Mouse (Mus musculus): Measurements from ENCODE around the gene Bmi1. TPM values are rescaled to one million over a fixed set of nuclear protein-coding genes. Genes with fewer than 3 reads are reported as not detected.

The Bmi1 gene
- 10 to 100 TPM; 63.2 to 86.4 TPM for total RNA-seq (2021)
- polyA plus RNA-seq (2012; rRNA removed) = 7.8 and 11.8 TPM in 2 replicates
- long read RNA-seq, transcript Bmi1-201 (10 exons, 3,594 nt) = major isoform, 36 of 43 reads
- long read RNA-seq, partial matches to known transcripts = 5 of 43 reads
- long read RNA-seq, other reads (novel, unspliced or antisense) = 2 of 43 reads

DNA sequence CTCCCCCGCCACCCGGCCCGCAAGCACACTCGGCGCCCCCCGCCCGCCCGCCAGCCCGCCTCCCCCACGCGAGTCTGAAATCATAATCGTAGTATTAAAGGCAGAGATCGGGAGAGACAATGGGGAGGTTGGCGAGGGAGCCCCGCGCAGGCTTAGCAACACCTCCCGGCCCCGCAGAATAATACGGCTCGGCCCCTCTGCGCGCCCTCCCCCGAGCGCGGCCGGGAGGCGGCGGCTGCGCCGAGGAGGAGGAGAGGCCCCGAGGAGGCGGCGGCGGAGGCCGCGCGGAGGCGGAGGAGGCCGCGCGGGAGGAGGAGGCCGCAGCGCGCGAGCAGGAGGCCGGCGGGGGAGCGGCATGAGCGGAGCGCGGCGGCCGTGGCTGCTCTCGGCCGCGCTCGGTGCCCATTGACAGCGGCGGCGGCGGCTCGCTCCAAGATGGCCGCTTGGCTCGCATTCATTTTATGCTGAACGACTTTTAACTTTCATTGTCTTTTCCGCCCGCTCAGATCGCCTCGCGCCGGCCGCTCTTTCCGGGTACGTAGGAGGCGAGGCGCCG is at the start of gene Bmi1:
Gene Bmi1 (plus strand): TSS at position 83 of the 556 bp plus-strand sequence.
- peak; percentile 87 for DNase-seq

DNA sequence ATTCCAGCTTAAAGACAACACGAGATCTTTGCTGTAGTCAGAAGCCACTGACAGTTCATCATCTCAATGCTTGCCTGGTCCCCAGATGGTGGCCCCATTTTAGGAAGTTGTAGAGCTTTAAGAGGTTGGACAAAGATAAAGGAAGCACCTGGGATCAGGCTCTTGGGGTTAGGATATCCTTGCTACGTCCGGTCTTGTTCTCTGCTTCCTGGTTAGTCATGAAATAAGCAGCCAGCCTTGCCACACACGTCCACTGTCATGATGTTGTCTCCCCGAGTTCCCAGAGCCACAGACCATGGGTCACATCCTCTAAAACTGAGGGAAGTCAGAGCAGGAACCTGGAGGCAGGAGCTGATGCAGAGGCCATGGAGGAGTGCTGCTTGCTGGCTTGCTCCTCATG is 46.3 kb upstream of the Bmi1 start:
- no peak for DNase-seq

DNA sequence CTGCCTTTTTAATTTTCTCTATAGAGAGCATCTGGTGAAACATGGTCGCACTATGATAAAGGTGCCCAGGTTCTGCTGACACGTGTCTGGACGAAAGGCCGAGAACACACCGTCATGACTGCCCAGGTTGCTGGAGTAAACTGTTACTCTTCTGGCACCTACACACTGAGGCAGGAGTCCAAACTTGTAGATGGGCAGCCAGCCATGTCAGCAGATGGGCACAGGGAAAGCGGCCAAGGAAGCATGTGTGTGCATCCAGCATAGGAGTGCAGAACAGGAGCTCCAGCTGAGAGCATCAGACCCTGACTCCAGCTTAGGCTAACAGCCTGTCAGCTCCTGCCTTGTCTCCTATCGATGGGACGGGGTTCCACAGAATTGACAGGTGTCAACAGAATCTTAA is 41.8 kb upstream of the Bmi1 start:
- no peak for DNase-seq

DNA sequence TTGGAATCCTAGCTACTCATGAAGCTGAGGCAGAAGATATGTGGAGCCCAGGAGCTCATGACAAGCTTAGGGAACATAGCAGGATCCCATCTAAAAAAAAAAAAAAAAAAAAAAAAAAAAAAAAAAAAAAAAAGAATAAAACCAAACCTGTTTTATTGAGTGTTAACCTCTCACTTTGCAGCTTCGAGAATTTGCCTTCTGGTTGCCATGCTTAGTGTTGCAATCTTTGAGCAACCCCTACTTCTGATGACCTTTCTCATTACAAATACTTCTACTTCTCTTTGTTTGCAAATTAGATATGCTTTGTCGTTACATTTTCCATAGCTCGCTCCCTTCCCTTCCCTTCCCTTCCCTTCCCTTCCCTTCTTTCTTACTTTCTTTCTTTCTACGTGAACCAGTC is 28.3 kb upstream of the Bmi1 start:
- DNase-seq = no peak

DNA sequence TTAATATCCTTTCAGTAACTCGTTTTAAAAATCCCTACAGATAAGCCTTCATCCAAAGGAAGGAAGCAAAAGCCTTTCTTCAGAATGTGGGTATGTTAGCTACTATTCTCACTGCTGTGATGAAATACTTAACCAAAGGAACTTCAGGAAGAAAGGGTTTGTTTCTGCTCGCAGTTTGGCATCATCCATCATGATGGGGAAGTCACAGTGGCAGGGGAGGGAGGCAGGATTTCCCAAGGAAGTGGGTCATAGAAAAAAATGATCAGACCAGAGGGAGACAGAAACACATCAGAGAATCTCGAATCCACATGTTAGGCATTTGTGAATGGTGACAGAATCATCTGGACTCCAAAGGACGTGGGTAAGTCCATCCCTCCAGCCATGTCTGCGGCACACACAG is 22.0 kb upstream of the Bmi1 start:
- DNase-seq = peak; percentile 18

DNA sequence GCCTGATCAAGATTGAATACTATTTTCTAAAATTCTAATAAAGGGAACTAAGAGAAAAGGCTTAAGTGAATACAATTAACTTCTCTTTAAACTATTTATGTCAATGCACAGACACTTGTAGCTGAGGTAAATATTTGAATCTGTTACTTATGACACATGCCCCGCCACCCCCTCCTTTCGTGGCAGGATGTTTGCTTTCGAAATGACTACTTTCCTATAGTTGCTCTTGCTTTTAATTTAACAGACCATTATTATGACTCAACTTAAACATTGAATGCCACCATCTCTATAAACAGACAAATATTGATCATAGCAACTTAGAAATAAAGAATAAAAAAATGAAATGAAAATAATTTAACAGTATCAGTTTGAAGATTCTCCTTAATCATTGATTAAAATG is 12.8 kb upstream of the Bmi1 start:
- DNase-seq = no peak

DNA sequence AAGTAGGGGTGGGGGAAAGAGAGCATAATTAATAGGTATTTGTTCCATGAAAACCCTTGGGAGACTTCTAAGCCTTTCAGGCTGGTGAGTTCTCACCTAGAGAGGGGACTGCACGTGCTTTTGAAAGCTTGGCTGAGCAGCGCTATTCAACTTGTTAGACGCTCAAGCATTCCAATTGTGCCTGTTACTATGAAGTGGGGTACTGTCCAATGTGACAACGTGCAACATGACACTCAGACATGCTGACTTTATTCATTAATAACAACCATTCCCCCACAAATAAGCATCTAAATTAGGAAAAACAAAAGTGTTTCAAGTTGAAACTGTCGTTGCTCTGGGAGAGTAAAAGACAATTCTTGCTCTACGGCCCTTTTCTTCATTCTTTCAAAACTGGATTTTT is 5.8 kb upstream of the Bmi1 start:
- no peak for DNase-seq

DNA sequence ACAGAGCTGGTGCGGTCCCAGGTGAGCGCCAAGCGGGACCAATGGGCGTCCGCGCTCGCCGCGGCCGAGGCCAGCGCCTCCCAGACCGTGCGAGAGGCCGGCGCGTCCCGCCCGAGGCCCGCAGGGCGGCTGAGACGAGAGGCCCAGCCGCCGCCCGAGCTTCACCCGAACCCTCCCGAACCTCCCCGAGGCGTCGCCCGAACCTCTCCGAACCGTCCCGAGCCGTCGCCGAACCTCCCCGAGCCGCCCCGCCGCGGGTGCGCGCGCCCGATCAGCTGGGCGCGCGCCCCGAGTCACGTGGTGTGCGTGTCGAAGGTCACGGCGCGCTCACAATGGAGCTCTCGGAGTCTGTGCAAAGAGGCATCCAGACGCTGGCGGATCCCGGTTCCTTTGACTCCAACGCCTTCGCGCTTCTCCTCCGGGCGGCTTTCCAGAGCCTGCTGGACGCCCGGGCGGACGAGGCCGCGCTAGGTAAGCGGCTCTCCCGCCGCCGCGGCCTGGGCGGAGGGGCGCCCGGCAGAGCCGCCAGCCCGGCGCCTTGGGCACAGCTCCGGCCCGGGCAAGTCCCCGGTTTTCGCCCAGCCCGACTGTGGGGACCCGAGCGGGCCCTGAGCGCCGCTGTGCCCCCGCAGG is 4.6 kb upstream of the Bmi1 start, which contains the start of gene Commd3:
Gene Commd3 (plus strand): TSS at position 252 of the 633 bp plus-strand sequence.
- peak; percentile 98 for DNase-seq

DNA sequence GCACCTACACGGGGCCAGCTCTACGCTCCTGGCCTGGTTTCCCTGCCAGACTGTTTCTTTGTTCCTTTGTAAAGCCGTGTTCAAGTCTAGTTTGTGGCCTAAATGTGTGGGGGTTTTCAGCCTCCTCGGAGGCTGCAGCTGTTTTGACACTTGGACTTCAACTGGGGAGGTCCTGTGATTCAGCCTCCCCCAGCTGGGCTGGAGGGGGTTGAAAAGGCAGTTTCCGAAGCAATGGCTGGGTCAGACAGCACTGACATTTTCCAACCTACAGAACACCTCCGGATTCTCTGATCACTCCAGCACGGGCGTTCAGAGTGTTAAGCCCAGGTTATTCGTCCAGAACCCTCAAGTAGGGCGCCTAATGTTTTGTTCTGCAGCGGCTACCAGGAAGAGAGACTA is 4.1 kb upstream of the Bmi1 start:
- DNase-seq = no peak

DNA sequence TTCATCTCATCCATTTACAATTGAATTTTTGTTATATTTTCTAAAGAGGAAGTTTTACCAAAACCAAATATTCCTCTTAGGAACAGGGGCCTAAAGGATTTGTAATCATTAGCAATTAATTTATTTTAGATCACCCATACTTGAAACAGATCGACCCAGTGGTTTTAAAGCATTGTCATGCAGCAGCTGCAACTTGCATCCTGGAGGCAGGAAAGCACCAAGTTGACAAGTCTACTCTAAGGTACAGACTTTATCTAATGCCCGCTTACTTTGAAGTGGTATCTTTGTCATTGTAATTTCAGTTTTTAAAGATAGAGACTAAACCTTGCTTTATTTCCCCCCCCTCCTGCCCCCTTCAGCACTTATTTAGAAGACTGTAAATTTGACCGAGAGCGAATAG is 3.1 kb upstream of the Bmi1 start:
- no peak for DNase-seq

DNA sequence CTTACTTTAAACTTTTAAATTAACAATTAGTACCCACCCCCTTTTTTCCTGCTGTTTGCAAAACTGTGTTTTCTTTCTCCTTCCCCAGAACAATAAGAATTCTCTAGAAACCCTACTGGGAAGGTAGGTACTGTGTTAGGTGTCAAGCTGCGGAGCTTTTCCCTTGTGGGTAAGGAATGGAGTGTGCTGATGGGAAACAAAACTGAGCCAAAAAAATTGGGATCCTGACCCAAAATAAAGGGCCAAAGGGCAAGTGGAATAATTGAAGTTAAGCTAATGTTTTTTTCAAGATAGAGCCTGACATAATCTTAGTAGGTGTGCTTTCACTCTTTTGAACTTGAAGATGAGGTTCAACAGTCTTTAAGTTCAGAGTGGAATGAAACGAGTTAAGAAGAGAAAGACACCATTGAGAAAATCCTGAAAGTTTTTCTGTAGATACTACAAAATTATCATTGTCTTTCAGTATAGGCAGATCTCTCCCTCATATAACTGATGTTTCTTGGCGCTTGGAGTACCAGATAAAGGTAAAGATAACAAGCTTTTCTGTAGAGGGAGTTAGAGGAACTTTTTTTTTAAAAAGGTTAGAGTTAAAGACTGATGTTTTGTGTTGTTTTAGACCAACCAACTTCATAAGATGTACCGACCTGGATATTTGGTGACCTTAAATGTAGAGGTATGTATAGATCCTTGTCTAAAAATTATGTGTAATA is 2.5 kb upstream of the Bmi1 start:
- DNase-seq = no peak

DNA sequence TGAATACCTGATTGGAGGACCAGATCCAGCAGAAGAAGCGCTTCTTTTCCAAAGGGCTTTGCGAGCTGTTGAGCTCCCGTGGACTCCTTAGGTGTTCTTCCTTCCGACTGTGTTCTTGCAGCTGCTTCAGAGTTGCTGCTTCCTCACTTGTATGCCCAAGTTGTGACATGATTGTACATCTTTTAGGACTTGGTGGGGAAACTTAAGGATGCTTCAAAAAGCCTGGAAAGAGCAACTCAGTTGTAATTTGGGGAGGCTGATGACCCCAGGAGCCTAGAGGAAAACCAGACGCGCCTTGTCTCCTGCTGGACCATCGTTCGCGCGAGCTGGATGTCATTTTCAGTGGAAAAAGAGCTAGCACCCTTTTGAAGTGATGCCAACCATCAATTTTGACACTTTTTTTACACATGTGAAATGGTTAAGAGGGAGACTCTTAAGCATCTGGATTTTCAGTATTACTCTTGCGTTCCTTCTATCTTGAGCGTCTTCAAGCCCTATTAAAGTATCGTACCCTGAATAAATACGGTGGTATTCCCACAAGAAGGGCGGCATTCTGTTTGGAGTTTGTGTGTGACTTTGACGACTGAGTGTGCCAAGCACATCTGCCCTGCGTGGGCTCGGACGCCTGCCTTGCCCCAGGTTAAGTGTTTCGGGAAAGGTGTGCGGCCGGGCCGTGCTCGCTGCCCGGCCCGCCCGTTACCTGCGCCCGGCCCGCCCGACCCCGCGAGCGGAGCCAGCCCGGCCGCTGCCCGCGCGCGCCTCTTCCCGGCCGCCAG is 949 bp upstream of the Bmi1 start:
- no peak for DNase-seq

DNA sequence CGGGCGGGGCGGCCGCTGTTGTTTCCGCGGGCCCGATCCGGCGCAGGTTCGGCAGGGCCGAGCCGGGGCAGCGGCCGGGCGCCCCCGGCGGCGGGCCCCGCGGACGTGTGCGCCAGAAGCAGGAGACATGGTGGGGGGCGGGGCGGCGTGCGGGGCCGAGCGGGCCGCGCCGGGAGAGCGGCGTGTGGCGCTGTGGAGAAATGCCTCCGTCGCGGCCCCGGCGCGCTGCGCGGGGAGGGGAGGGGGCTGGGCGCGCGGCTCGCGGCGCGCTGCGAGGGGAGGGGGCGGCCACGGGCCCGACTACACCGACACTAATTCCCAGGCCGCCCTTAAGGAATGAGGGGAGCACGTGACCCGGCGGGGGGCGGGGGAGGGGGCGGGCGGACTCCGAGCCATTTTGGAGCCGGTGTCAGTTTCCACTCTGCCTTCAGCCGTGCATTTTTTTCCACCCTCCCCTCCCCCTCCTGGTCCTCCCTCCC is 322 bp upstream of the Bmi1 start:
- peak; percentile 89 for DNase-seq

DNA sequence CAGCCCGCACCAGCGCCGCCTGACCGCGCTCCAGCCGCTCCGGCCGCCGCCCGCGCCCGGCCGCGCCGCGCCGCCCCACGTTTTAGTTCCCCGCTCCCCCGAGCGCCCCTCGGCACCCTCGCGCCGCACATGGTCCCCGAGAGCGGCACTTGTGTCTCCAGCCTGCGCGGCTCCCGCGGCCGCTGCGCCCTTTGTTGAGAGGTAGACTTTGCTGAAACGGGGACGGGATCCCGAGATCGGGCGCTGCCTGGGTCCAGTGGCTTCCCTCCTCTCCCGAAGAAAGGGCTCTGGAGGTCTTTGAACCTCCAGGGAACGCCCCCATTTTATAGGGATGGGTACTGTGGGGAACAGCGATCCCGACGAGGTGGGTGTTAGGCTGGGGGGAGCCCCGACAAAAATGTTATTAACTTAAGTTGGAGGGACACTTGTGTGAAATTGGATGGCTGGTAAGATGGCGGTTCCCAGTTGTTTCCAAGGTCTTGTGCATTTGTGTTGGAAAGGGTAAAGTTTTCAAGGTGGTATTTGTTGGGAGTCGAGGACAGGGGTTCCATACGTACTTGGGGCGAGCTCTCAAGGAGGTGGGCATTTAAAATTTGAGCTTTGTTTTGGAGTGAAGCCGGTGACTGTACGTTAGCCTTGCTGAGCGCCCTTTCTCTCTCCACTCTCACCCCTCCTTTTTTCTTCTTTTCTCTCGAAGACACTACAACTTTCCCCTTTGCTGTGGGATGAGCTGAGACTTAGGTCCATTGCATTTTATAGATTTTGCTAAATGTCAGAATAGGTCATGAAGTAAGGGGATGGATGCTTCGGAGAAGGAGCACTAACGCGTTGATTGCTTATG is 1.0 kb downstream of the Bmi1 start:
- peak; percentile 71 for DNase-seq

DNA sequence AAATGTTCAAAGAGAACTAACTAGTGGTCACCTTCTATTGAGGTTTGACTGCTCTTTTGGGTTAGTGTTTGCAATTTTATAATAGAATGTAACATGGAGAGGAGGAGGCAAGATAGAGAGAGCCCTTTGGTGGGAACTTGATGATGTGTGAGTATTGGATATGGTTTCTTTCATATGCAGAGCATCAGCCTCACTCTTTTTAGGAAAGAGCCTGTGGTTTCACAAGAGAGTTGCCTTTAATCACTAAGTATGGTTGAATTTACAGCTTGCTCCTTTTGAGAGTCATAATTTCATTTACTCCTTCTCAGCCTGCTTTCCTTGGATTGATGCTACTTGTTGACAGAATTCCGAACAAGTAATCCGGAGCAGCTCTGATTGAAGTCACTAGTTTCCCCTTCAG is 2.9 kb downstream of the Bmi1 start:
- DNase-seq = no peak

DNA sequence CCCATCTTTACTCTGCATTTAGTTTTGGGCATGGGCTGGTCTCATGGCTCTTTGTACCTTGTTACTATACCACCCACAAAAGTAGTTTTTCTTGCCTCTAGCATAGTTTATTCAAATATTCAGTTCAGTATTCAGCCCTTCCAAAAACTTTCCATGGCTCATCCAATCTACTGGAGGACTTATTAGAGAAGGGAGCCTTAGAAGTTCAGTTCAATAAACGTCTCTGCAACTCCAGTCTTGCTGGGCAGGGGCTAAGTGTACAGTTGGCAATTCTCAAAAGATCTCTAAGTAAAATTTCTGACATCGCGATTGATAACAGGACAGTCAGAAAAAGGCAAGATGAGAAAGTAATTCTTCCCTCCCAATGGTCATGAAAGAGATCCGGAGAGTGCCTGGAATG is 3.7 kb downstream of the Bmi1 start:
- no peak for DNase-seq

DNA sequence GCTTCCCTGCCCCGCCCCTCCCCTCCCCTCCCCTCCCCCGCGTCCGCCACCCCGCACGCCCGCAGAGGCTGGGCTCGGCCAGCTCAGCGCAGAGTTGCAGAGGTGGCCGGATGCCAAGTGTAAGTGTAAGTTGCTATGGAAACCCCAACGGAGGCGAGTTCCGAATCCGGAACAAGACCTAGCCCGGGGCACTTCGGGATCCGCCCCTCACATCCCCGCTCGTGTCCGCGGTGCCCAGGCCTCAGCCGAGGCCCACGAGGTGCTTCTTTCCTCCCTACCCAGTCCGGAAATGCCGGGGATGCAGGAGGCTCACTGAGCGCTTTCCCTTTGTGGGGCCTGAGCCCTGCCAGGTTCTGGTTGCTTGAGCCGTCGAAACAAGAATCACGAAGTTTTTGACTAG is 4.1 kb downstream of the Bmi1 start:
- peak; percentile 75 for DNase-seq

DNA sequence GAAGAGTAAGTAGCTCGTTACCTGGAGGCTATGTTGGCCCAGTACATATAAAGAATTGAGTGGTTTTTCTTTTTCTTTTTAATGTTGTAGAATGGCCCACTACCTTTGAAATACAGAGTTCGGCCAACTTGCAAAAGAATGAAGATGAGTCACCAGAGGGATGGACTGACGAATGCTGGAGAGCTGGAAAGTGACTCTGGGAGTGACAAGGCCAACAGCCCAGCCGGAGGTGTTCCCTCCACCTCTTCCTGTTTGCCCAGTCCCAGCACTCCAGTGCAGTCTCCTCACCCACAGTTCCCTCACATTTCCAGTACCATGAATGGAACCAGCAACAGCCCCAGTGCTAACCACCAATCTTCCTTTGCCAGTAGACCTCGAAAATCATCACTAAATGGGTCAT is 7.2 kb downstream of the Bmi1 start:
- DNase-seq = peak; percentile 36

DNA sequence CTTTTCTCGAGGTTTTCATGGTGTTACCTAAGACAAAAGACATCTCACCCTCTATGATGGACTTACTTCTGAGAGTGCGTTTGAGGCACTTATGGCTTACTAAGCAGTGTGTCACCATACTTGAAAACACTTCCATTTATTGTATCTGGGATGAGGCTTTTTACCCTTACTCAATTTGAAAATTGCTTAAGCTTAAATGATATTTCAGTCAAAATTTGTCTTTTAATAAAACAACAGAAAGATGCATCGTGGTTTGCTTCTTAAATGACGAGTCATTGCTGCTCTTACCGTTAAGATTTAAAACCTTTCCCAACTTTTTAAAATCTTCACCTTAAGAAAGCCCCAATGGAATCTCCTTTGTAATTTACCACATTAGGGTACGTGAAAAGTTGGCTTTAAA is 9.6 kb downstream of the Bmi1 start:
- DNase-seq = no peak

DNA sequence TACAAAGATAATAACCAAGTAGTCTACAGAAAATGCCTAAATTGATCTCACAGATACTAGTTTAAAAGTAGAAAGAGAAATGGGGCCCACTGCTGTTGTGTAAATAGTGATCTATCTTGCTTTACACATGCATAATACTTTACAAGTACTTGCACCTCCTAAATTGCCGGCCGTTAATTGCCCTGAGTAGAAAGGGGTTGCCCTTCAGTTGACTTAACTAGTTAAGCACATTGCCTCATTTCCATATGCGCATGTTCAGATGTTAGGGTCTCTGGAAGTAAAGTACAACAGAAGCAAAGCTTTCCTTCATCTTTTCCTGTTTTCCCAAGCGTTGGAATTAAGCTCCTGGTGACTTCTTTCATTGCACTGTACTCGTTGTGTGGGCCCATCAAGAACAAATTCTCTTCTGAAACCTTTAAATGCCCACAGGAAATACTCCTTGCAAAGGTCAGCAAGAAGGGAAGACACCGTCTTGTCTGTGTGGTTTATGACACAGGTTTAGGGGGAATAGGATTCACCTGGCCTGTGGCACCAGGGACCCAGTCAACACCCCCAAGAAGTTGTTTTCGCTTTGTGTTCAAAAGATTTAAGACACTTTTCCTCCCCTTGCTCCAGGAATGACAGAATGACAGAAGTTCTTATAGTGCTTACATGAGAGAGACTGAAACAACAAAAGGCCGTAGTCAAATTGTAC is 10.2 kb downstream of the Bmi1 start:
- no peak for DNase-seq

DNA sequence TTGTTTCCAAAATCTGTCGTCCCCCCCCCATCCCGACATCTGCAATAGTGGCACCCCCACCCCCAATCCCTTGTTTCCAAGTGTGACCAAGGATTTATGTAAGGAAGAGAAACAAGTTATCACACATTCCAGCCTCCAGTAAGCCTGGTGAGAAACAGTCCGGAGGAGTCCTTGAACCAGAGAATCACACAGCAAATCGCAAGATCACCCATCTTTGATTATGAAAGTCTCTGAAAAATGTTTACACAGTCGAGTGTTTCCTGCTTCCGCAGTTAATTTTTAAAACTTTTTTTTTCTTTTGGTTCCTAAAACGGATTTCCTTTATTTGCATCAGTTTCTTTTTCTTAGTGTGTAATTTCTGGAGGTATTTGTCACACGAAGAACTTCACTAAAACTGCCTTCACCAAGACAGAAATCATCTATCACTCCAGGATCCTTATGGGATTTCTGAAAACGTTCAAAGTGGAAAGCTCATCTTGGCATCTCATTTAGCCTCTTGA is 10.9 kb downstream of the Bmi1 start:
- no peak for DNase-seq

Data from adrenal gland, adult 2 months (tissue).